ENCODE assay signal across 8 mouse cellular contexts in the genomic region with DNA sequence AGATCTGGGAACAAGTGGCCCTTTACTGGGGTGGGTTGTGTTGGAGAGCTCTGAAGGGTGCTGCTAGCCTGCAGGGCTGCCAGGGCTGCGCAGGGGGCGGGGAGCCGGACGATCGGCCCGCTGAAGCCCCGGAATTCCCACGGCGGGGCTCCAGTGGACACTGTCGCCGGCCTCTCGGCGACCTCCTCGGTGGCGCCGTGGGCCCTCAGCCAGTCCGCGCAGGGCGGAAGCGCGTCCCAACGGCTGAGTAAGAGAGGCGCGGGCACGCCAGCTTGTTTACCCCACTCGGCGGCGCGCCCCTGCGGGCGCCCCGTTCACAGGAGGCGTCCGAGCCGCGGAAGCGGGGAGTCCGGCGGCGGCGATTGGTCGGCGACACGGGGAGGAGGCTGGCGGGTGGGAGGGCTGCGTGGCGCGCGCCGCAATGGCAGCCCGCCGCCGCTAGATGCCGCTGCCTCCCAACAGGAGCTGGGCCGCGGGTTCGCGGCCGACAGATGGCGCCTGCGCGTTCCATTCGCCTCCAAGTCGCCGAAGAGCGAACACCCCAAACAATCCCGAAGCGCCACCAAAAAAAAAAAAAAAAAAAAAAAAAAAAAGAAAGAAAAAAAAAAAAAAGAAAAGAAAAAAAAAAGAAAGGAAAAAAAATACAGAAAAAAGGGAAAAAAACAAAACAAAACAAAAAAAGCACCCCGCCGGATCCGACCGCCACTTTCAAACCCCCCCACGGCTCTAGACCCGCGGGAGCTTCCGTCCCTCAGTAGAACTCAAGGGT. TPM values are rescaled to one million over a fixed set of nuclear protein-coding genes. Genes with fewer than 3 reads are reported as not detected.
A peak's percentile ranks its signal among the peaks of the same experiment; 100 is the strongest.
DNase-seq lines count a peak whose midpoint lies in the region; ATAC-seq and TF ChIP-seq lines count a peak whose summit lies in the region.

A gene (plus strand): TSS at position 530 of the 769 bp plus-strand sequence.

- 11% methylated on average over 69 of the region's 76 CpGs for WGBS in hindbrain, embryonic 12.5 days

- no peaks in the 10 kb centered on the region for H3K36me3 ChIP-seq in hindbrain, embryonic 12.5 days

- peaks cover 11% of the 10 kb centered on the region for H3K27me3 ChIP-seq in Patski
- H3K27me3 ChIP-seq in hindbrain, embryonic 12.5 days, result no peaks in the 10 kb centered on the region

- POLR2A ChIA-PET in Patski (lab: Charles Lee), result interaction anchor here (0.7 kb wide), 1 partner anchor 87 kb away, joined by 4 read pairs; no protein-coding TSS in a partner anchor

- in situ Hi-C loops in Patski (cut with MboI; ENCODE audit: low pct_unique_long_range_greater_than_20kb), result no loop called here

- ATAC-seq in Patski, result peak; percentile 72
- peak; percentile 73 for ATAC-seq in hindbrain, embryonic 12.5 days (ENCODE audit: low FRiP score)

- no peak for TF ChIP-seq CTCF in Patski (IDR thresholded peaks at IDR 0.05)

- peak within 1 kb of the TSS; percentile 99 for H3K27ac ChIP-seq in hindbrain, embryonic 12.5 days

- no peaks in the 10 kb centered on the region for H3K4me1 ChIP-seq in hindbrain, embryonic 12.5 days

- CTCF ChIA-PET in Patski (lab: Charles Lee), result no interaction called here

- no peak for DNase-seq in Patski (ENCODE audit: low read depth, low spot score)
- peak; percentile 91 to 92 for DNase-seq in cerebellum, postnatal 10 days
- DNase-seq in frontal cortex, postnatal 10 days (ENCODE audit: low spot score in 2 of 2), result peak; percentile 67 to 84
- DNase-seq in left cerebral cortex, adult 11 months (ENCODE audit: low spot score), result peak; percentile 58
- peak; percentile 89 for DNase-seq in lung, postnatal 36 days
- peak; percentile 95 for DNase-seq in retina, postnatal 1 day
- peak; percentile 92 for DNase-seq in thymus, postnatal 4 days

- peak within 1 kb of the TSS; percentile 47 for H3K4me2 ChIP-seq in hindbrain, embryonic 12.5 days (replicated peaks)

- peak within 1 kb of the TSS; percentile 93 for H3K9ac ChIP-seq in hindbrain, embryonic 12.5 days

- H3K9me3 ChIP-seq in hindbrain, embryonic 12.5 days (replicated peaks), result no peaks in the 10 kb centered on the region

- H3K4me3 ChIP-seq in hindbrain, embryonic 12.5 days, result peak within 1 kb of the TSS; percentile 58

RNA-seq across cellular contexts. Expression of the gene that starts here (rescaled TPM):
- 52.0 TPM for polyA plus RNA-seq in Patski (2021)
- polyA plus RNA-seq in hindbrain, embryonic 12.5 days (2016; fragmentation: Nextera tagmentation; extraction: Ambion mirVana), result 42.3 and 44.7 TPM in 2 replicates
